Mouse (Mus musculus) gastrocnemius, postnatal 25 days (tissue): ENCODE results near the gene Arsb. TPM values are rescaled to one million over a fixed set of nuclear protein-coding genes. Genes with fewer than 3 reads are reported as not detected.

Experiments used
- DNase-seq: peaks from one replicate; pipeline ENCODE4 v3.0.0; 2022
- long read RNA-seq, 2 experiments: library from polyadenylated mRNA; stranded (forward); transcript quantifications; one replicate each; pipeline ENCODE4 v2.0.0; 2021
- total RNA-seq, 2 experiments: library from RNA; stranded (reverse); gene quantifications; 1 replicate in 1 of 2; 2 replicates in 1 of 2; pipeline ENCODE4 v1.2.3; 2021

The Arsb gene
- total RNA-seq = 1 to 10 TPM; 3.7 to 4.2 TPM
- long read RNA-seq, experiment 1 = 0 reads
- long read RNA-seq, experiment 2, partial matches to known transcripts = 0 of 2 reads
- long read RNA-seq, experiment 2, other reads (novel, unspliced or antisense) = 2 of 2 reads

- DNase-seq = peak; percentile 82
Observed at GRCm38 (mm10) chr13:93771588-93772278, at the start of gene Arsb. Gene Arsb, plus strand, starts transcription at chr13:93771630.

- DNase-seq = no peak
Observed at GRCm38 (mm10) chr13:93721916-93722315, 49.5 kb upstream of the Arsb start.

- DNase-seq = no peak
Observed at GRCm38 (mm10) chr13:93723455-93723854, 48.0 kb upstream of the Arsb start.

- no peak for DNase-seq
Observed at GRCm38 (mm10) chr13:93724206-93724605, 47.2 kb upstream of the Arsb start.

GRCm38 (mm10) chr13:93735131-93735636, 36.2 kb upstream of the Arsb start:
- no peak for DNase-seq

- DNase-seq = no peak
Observed at GRCm38 (mm10) chr13:93744118-93744517, 27.3 kb upstream of the Arsb start.

- DNase-seq = no peak
Observed at GRCm38 (mm10) chr13:93752597-93753400, 18.6 kb upstream of the Arsb start.

GRCm38 (mm10) chr13:93755084-93755483, 16.3 kb upstream of the Arsb start:
- no peak for DNase-seq

GRCm38 (mm10) chr13:93756674-93757073, 14.8 kb upstream of the Arsb start:
- DNase-seq = no peak

GRCm38 (mm10) chr13:93757514-93757913, 13.9 kb upstream of the Arsb start:
- DNase-seq = no peak

- DNase-seq = no peak
Observed at GRCm38 (mm10) chr13:93758149-93758898, 13.1 kb upstream of the Arsb start.

GRCm38 (mm10) chr13:93761831-93762230, 9.6 kb upstream of the Arsb start:
- DNase-seq = no peak

GRCm38 (mm10) chr13:93762879-93763278, 8.6 kb upstream of the Arsb start:
- DNase-seq = no peak

- DNase-seq = no peak
Observed at GRCm38 (mm10) chr13:93764321-93764973, 7.0 kb upstream of the Arsb start.

GRCm38 (mm10) chr13:93771031-93771587, 321 bp upstream of the Arsb start:
- no peak for DNase-seq

- DNase-seq = no peak
Observed at GRCm38 (mm10) chr13:93772279-93772636, 828 bp downstream of the Arsb start.

- DNase-seq = no peak
Observed at GRCm38 (mm10) chr13:93772861-93773260, 1.4 kb downstream of the Arsb start.

- no peak for DNase-seq
Observed at GRCm38 (mm10) chr13:93773704-93774315, 2.4 kb downstream of the Arsb start.

- no peak for DNase-seq
Observed at GRCm38 (mm10) chr13:93782823-93783222, 11.4 kb downstream of the Arsb start.

GRCm38 (mm10) chr13:93785329-93785728, 13.9 kb downstream of the Arsb start:
- DNase-seq = no peak

- no peak for DNase-seq
Observed at GRCm38 (mm10) chr13:93786051-93786450, 14.6 kb downstream of the Arsb start.
